Mouse (Mus musculus) intestine, embryonic 15.5 days (tissue): Measurements from ENCODE around the gene Usp47. TPM values are rescaled to one million over a fixed set of nuclear protein-coding genes. Genes with fewer than 3 reads are reported as not detected.

Source experiments
- polyA plus RNA-seq: library from polyadenylated mRNA; unstranded; fragments of >200 nt; fragmentation: Nextera tagmentation; extraction: Ambion mirVana; gene quantifications from 2 replicates; pipeline ENCODE4 v1.2.1, GENCODE M21; 2015

The Usp47 gene
- polyA plus RNA-seq, 1 experiment from 2014 or later = 61.5 TPM

Other genes with a start within 250 kb of the Usp47 start
- 19.4 and 21.3 TPM in 2 replicates for gene Galnt18, start 243.5 kb upstream of the Usp47 start, polyA plus RNA-seq
- gene Dkk3, start 135.6 kb downstream of the Usp47 start, polyA plus RNA-seq = 26.0 and 27.1 TPM in 2 replicates
- 18.6 and 19.4 TPM in 2 replicates for gene Mical2, start 202.4 kb downstream of the Usp47 start, polyA plus RNA-seq